Mouse (Mus musculus) intestine, postnatal 0 days (tissue): ENCODE data around the gene Ctnna3. TPM values are rescaled to one million over a fixed set of nuclear protein-coding genes. Genes with fewer than 3 reads are reported as not detected.

Experiments
- ATAC-seq: fragments of 200-750 bp; cut with Nextera tagmentation; 2 replicates; pipeline ENCODE4 v1.8.0; 2017; ENCODE audit warnings: mild to moderate bottlenecking, moderate TSS enrichment, moderate library complexity
- H3K27ac ChIP-seq: fragments of 300-500 bp; sonication (generic); 2 replicates; pipeline ENCODE4 v1.5.1; 2014; ENCODE audit warnings: mild to moderate bottlenecking, low read depth, low read length, moderate library complexity
- H3K27me3 ChIP-seq: fragments of 300-500 bp; sonication (generic); replicated peaks from 2 replicates; pipeline ENCODE4 v1.6.1; 2014; ENCODE audit warnings: low read length, mixed read lengths; ENCODE audit not compliant: control insufficient read depth, insufficient read depth
- H3K36me3 ChIP-seq: fragments of 300-500 bp; sonication (generic); 2 replicates; pipeline ENCODE4 v1.6.1; 2014; ENCODE audit warnings: mild to moderate bottlenecking, moderate library complexity; ENCODE audit not compliant: control insufficient read depth, insufficient read depth
- H3K4me1 ChIP-seq: fragments of 300-500 bp; sonication (generic); replicated peaks from 2 replicates; pipeline ENCODE4 v1.6.1; 2014; ENCODE audit warnings: antibody characterized with exemption, low read length, mixed read lengths; ENCODE audit not compliant: control insufficient read depth, insufficient read depth
- H3K4me2 ChIP-seq: fragments of 300-500 bp; sonication (generic); replicated peaks from 2 replicates; pipeline ENCODE4 v1.6.1; 2014; ENCODE audit warnings: low read depth, mild to moderate bottlenecking, moderate library complexity
- H3K4me3 ChIP-seq: fragments of 300-500 bp; sonication (generic); 2 replicates; pipeline ENCODE4 v1.5.1; 2014; ENCODE audit warnings: low read depth, low read length
- H3K9ac ChIP-seq: fragments of 300-500 bp; sonication (generic); 2 replicates; pipeline ENCODE4 v1.6.1; 2014; ENCODE audit warnings: mild to moderate bottlenecking, low read depth, low read length
- H3K9me3 ChIP-seq: fragments of 300-500 bp; sonication (generic); 2 replicates; pipeline ENCODE4 v1.6.1; 2016; ENCODE audit warnings: mixed run types; ENCODE audit not compliant: control insufficient read depth
- CTCF ChIP-seq: sonication (generic); IDR thresholded peaks from 2 replicates; pipeline ENCODE4 v1.5.1; 2016; ENCODE audit warnings: low read depth, mild to moderate bottlenecking, control low read depth, antibody characterized with exemption, moderate library complexity
- WGBS: fragments of 180-500 bp; shearing (Covaris S2); extraction: QIAGEN DNeasy Blood & Tissue Kit; methylation state at CpG from one replicate; pipeline ENCODE4 v1.1.7; 2014; 5-methylcytosine and 5-hydroxymethylcytosine counted together
- polyA plus RNA-seq: library from polyadenylated mRNA; unstranded; fragments of >200 nt; fragmentation: Nextera tagmentation; extraction: Ambion mirVana; gene quantifications from 2 replicates; pipeline ENCODE4 v1.2.1, GENCODE M21; 2015

The Ctnna3 gene
- polyA plus RNA-seq, 1 experiment from 2014 or later, result 0.33 TPM

- peak; percentile 58 for TF ChIP-seq CTCF
- H3K4me2 ChIP-seq, result no peak overlapping the region
- no peaks in the 10 kb centered on the region for H3K9me3 ChIP-seq
- no peak overlapping the region for H3K9ac ChIP-seq
- no peaks in the 10 kb centered on the region for H3K4me1 ChIP-seq
- no peaks in the 10 kb centered on the region for H3K27me3 ChIP-seq
- 58% methylated on average over 3 of the region's 3 CpGs for WGBS
- H3K4me3 ChIP-seq, result no peak overlapping the region
- H3K27ac ChIP-seq, result no peak overlapping the region
- no peak for ATAC-seq
- H3K36me3 ChIP-seq, result no peaks in the 10 kb centered on the region
These were observed 262.1 kb downstream of the Ctnna3 start for GRCm38 (mm10) chr10:63692039-63692438.

GRCm38 (mm10) chr10:63710211-63710610, 280.3 kb downstream of the Ctnna3 start:
- Histone ChIP-seq H3K4me2 (no peak overlapping the region), H3K27me3 (no peaks in the 10 kb centered on the region), H3K4me1 (no peaks in the 10 kb centered on the region), H3K9ac (no peak overlapping the region), H3K4me3 (no peak overlapping the region), H3K36me3 (no peaks in the 10 kb centered on the region), H3K27ac (no peak overlapping the region), H3K9me3 (no peaks in the 10 kb centered on the region)
- TF ChIP-seq CTCF, result no peak
- WGBS, result 91% methylated on average over 6 of the region's 6 CpGs
- no peak for ATAC-seq

DNA sequence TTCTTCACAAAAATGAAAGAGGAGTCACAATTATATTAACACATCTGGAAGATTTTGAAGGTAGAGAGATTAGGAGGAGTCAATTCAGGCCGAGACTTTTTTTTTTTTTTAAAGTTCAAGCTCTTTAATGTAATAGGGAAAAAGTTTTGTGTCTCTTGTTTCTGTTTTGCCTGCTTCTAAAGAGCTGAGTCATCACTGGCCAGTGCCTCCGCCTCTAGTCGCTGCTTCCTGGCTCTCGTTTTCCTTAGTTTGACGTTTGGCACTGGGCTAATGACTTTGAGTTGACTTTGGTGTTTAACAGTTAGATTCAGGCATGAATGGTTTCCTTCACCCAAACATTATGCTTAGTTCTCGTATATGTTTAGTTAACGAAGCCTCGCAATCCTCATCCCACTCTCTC, 282.6 kb downstream of the Ctnna3 start:
- Histone ChIP-seq H3K4me3 (no peak overlapping the region), H3K4me1 (no peaks in the 10 kb centered on the region), H3K27ac (no peak overlapping the region), H3K27me3 (no peaks in the 10 kb centered on the region), H3K9ac (no peak overlapping the region), H3K36me3 (no peaks in the 10 kb centered on the region), H3K9me3 (no peaks in the 10 kb centered on the region), H3K4me2 (no peak overlapping the region)
- TF ChIP-seq CTCF, result no peak
- no peak for ATAC-seq
- WGBS, result 53% methylated on average over 8 of the region's 8 CpGs

DNA sequence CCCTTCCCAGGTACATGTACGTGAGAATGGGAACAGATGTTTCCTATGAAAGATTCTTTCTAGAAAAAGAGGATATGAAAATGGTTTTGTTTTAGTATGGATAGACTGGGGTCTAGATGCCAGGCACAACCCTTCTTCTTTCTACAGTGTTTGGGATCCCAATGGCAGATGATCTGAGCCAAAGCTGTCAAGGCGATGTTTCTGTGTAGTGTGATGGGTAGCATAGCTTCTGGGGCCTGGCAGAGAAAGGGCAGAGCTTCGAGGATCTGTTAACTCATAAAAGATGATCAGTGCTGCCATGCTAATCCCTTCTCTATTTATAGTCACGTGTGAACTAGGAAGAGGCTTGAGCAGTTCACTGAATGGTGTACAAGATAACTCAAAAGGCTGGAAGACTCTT, 284.3 kb downstream of the Ctnna3 start:
- TF ChIP-seq CTCF, result no peak
- 68% methylated on average over 4 of the region's 4 CpGs for WGBS
- no peak for ATAC-seq

GRCm38 (mm10) chr10:63768871-63769270, 339.0 kb downstream of the Ctnna3 start:
- Histone ChIP-seq H3K4me3 (no peak overlapping the region), H3K27me3 (no peaks in the 10 kb centered on the region), H3K9ac (no peak overlapping the region), H3K4me1 (no peaks in the 10 kb centered on the region), H3K36me3 (no peaks in the 10 kb centered on the region), H3K27ac (no peak overlapping the region), H3K4me2 (no peak overlapping the region), H3K9me3 (no peaks in the 10 kb centered on the region)
- no peak for ATAC-seq
- no peak for TF ChIP-seq CTCF
- WGBS, result 82% methylated on average over 10 of the region's 10 CpGs

More for the DNA sequence above, 284.3 kb downstream of the Ctnna3 start:
- no peaks in the 10 kb centered on the region for H3K9me3 ChIP-seq
- H3K4me3 ChIP-seq, result no peak overlapping the region
- no peaks in the 10 kb centered on the region for H3K36me3 ChIP-seq
- no peak overlapping the region for H3K4me2 ChIP-seq
- no peaks in the 10 kb centered on the region for H3K4me1 ChIP-seq
- no peaks in the 10 kb centered on the region for H3K27me3 ChIP-seq
- no peak overlapping the region for H3K27ac ChIP-seq
- no peak overlapping the region for H3K9ac ChIP-seq

GRCm38 (mm10) chr10:63771656-63772055, 341.8 kb downstream of the Ctnna3 start:
- no peak for ATAC-seq
- 81% methylated on average over 7 of the region's 7 CpGs for WGBS

DNA sequence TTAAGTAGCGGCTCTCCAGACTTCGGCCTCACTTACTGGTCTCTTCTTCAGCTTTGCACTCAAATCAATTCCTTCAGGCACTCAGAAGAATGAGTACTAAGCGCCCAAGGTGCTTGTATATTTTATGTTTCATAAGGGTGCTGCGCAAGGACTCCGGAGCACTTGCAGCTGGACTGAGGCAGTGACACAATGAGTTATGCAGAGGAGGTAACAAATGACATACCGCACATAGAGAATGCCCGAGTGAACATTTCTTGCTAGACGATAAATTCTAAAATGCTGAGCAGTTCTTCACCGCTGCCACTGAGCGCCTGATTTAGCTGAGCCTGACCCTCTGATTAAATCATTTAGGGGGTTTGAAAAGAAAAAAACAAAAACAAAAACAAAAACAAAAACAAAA, 342.2 kb downstream of the Ctnna3 start:
- Histone ChIP-seq H3K4me3 (no peak overlapping the region), H3K9ac (no peak overlapping the region), H3K9me3 (no peaks in the 10 kb centered on the region), H3K27ac (no peak overlapping the region), H3K27me3 (no peaks in the 10 kb centered on the region), H3K4me2 (no peak overlapping the region), H3K36me3 (no peaks in the 10 kb centered on the region), H3K4me1 (no peaks in the 10 kb centered on the region)
- no peak for ATAC-seq
- TF ChIP-seq CTCF, result no peak
- WGBS, result 91% methylated on average over 10 of the region's 10 CpGs

More at GRCm38 (mm10) chr10:63771656-63772055, 341.8 kb downstream of the Ctnna3 start:
- no peak overlapping the region for H3K27ac ChIP-seq
- no peaks in the 10 kb centered on the region for H3K36me3 ChIP-seq
- H3K9ac ChIP-seq, result no peak overlapping the region
- H3K9me3 ChIP-seq, result no peaks in the 10 kb centered on the region
- no peak overlapping the region for H3K4me3 ChIP-seq
- TF ChIP-seq CTCF, result no peak
- no peak overlapping the region for H3K4me2 ChIP-seq
- no peaks in the 10 kb centered on the region for H3K4me1 ChIP-seq
- H3K27me3 ChIP-seq, result no peaks in the 10 kb centered on the region
